Mouse (Mus musculus) stomach, embryonic 15.5 days (tissue): Measurements from ENCODE around the gene Asap3. TPM values are rescaled to one million over a fixed set of nuclear protein-coding genes. Genes with fewer than 3 reads are reported as not detected.

ENCODE experiments used
- ATAC-seq: fragments of 200-750 bp; cut with Nextera tagmentation; 2 replicates; pipeline ENCODE4 v1.8.0; 2017; ENCODE audit warnings: low read depth, moderate number of reproducible peaks, moderate TSS enrichment; ENCODE audit not compliant: insufficient read depth, low FRiP score
- H3K27ac ChIP-seq: fragments of 300-500 bp; sonication (generic); 2 replicates; pipeline ENCODE4 v1.5.1; 2015; ENCODE audit warnings: mild to moderate bottlenecking, inconsistent platforms
- H3K27me3 ChIP-seq: fragments of 300-500 bp; sonication (generic); replicated peaks from 2 replicates; pipeline ENCODE4 v1.6.1; 2015; ENCODE audit warnings: inconsistent platforms
- H3K36me3 ChIP-seq: fragments of 300-500 bp; sonication (generic); 2 replicates; pipeline ENCODE4 v1.6.1; 2015; ENCODE audit warnings: inconsistent platforms
- H3K4me1 ChIP-seq: fragments of 300-500 bp; sonication (generic); 2 replicates; pipeline ENCODE4 v1.6.1; 2015; ENCODE audit warnings: inconsistent platforms
- H3K4me2 ChIP-seq: fragments of 300-500 bp; sonication (generic); 2 replicates; pipeline ENCODE4 v1.6.1; 2015; ENCODE audit warnings: mild to moderate bottlenecking, inconsistent platforms
- H3K4me3 ChIP-seq: fragments of 300-500 bp; sonication (generic); replicated peaks from 2 replicates; pipeline ENCODE4 v1.5.1; 2015; ENCODE audit warnings: inconsistent platforms
- H3K9ac ChIP-seq: fragments of 300-500 bp; sonication (generic); 2 replicates; pipeline ENCODE4 v1.6.1; 2015; ENCODE audit warnings: inconsistent platforms
- H3K9me3 ChIP-seq: fragments of 300-500 bp; sonication (generic); 2 replicates; pipeline ENCODE4 v1.6.1; 2016; ENCODE audit warnings: inconsistent platforms
- WGBS: fragments of 180-500 bp; shearing (Covaris S2); methylation state at CpG from one replicate; pipeline ENCODE4 v1.1.7; 2015; 5-methylcytosine and 5-hydroxymethylcytosine counted together
- polyA plus RNA-seq: library from polyadenylated mRNA; unstranded; fragments of >200 nt; fragmentation: Nextera tagmentation; extraction: Ambion mirVana; gene quantifications from 2 replicates; pipeline ENCODE4 v1.2.1, GENCODE M21; 2015

The Asap3 gene
- polyA plus RNA-seq, 1 experiment from 2014 or later = 6.4 TPM

DNA sequence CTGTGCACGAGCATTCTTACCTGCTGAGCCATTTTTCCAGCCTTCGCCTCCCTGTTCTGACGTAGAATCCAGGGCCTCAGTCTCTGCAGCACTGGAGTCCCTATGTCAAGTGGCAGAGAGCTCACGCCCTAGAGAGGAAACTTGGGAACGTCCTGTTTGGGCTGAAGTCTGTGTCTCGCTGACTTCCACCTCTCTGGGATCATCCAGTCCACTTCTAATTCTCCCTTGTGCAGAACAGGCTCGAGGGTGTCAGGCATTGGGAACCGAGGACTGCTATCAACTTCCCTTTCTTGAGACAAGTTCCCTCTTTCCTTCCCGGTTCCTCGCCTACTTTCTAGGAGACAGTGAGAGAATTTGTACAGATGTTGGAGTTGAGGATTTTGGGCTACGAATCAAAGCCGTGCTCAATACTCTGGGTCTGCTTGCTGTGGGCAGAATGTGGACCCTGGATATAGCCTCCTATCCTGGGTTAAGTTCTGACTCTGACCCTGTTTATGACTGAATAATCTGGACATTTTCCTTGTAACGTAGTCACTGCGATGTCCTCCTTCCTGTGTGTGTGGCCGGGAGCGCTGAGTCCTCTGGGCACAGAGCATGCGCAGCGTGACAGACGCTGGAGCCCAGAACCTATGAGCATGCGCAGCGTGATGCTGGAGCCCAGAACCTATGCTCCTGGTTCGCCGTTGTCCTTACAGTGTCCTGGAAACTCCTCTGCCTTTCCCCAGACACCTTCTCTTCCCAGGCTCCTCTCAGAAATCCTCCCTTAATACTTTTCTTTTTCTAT lies 18.7 kb downstream of the Asap3 start:
- Histone ChIP-seq H3K9me3 (no peaks in the 10 kb centered on the region), H3K36me3 (0 out of 2 replicates have a peak, but pooled peaks cover 3% of the 10 kb centered on the region), H3K27ac (no peak overlapping the region), H3K4me3 (no peak overlapping the region), H3K4me1 (peaks cover 17% of the 10 kb centered on the region), H3K4me2 (no peak overlapping the region), H3K27me3 (no peaks in the 10 kb centered on the region), H3K9ac (no peak overlapping the region)
- no peak for ATAC-seq
- WGBS = 77% methylated on average over 23 of the region's 23 CpGs

DNA sequence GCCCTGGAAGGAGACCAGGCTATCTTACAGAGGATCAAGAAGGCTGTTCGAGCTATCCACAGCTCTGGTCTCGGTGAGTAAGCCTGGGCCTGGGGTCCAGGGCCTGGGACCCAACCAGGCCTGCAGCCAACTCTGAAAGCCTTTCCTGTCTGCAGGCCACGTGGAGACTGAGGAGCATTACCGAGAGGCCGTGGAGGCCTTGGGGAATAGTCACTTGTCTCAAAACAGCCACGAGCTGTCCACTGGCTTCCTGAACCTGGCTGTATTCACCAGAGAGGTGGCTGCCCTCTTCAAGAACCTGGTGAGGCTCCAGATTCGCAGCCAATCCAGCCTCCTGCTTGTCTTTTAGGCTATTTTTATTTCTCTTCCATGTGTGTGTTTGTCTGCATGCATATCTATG lies 21.2 kb downstream of the Asap3 start:
- H3K9me3 ChIP-seq = no peaks in the 10 kb centered on the region
- no peak overlapping the region for H3K27ac ChIP-seq
- 62% methylated on average over 7 of the region's 7 CpGs for WGBS
- ATAC-seq = no peak
- no peak overlapping the region for H3K9ac ChIP-seq
- H3K27me3 ChIP-seq = no peaks in the 10 kb centered on the region
- H3K4me2 ChIP-seq = no peak overlapping the region
- 0 out of 2 replicates have a peak, but pooled peaks cover 3% of the 10 kb centered on the region for H3K36me3 ChIP-seq
- H3K4me1 ChIP-seq = peaks cover 4% of the 10 kb centered on the region; the same call in 1 of the 2 replicates
- H3K4me3 ChIP-seq = no peak overlapping the region

DNA sequence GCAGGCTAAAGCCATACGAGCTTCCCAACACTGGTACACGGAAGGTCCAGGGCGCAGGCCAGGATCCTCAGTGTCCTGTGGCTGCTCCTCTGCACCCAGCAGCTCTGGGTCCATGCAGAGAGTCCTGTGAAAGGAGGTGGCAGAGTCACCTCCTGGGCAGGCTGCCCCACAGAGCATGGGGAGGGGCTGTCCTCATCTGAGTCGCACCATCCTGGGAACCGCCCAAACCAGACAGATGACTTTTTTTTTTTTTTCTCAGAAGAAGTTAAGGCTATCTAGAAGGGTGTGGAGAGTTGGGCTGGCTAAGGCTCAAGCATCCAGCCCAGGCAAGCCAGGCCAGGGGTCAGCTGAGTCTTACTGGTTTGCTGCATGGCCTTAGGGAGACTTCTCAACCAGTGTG lies 22.5 kb downstream of the Asap3 start:
- no peak overlapping the region for H3K4me2 ChIP-seq
- H3K4me1 ChIP-seq = peaks cover 4% of the 10 kb centered on the region; the same call in 1 of the 2 replicates
- 59% methylated on average over 5 of the region's 5 CpGs for WGBS
- H3K27me3 ChIP-seq = no peaks in the 10 kb centered on the region
- ATAC-seq = peak; percentile 40; the same call in 1 of the 2 replicates
- no peaks in the 10 kb centered on the region for H3K9me3 ChIP-seq
- H3K27ac ChIP-seq = no peak overlapping the region
- 0 out of 2 replicates have a peak, but pooled peaks cover 3% of the 10 kb centered on the region for H3K36me3 ChIP-seq
- no peak overlapping the region for H3K4me3 ChIP-seq
- H3K9ac ChIP-seq = no peak overlapping the region

DNA sequence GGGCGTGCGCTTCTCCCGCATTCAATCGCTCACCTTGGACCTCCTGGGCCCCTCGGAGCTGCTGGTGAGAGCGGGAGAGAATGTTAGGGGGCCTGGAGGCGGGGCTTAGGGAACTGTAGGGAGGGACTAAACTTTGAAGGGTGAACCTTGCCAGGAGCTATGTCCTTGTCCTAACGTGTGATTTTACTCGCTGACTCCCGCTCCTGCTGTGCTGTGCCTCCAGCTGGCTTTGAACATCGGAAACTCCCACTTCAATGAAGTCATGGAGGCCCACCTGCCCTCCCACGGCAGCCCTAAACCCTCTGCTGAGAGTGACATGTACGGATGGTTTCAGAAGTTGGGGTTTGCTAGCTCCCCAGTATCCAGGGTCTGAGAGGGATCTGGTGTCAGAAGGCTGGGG lies 32.5 kb downstream of the Asap3 start:
- H3K9me3 ChIP-seq = no peaks in the 10 kb centered on the region
- H3K36me3 ChIP-seq = no peaks in the 10 kb centered on the region
- H3K27ac ChIP-seq = no peak overlapping the region
- H3K9ac ChIP-seq = no peak overlapping the region
- 40% methylated on average over 13 of the region's 13 CpGs for WGBS
- peaks cover 6% of the 10 kb centered on the region; the same call in 1 of the 2 replicates for H3K4me1 ChIP-seq
- no peak for ATAC-seq
- no peak overlapping the region for H3K4me2 ChIP-seq
- peaks cover 7% of the 10 kb centered on the region; the same call in 1 of the 2 replicates for H3K27me3 ChIP-seq
- H3K4me3 ChIP-seq = no peak overlapping the region

DNA sequence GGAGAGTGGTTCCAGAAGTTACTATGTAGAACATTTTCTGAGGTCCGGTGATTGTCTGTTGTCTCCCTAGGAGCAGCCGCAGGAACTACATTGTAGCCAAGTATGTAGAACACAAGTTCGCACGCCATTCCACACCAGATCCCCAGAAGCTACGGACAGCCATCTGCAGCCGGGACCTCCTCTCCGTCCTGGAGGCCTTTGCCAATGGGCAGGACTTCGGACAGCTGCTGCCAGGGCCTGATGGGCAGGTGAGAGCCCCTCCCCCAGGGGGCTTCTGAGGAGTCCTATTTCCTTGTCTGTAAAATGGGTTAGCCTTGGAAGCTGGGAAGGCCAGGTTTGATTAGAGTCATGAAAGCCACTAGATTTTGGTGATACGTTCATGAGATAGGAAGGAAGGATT lies 32.9 kb downstream of the Asap3 start:
- Histone ChIP-seq H3K27ac (no peak overlapping the region), H3K36me3 (no peaks in the 10 kb centered on the region; the same call in 1 of the 2 replicates), H3K9ac (no peak overlapping the region), H3K9me3 (no peaks in the 10 kb centered on the region), H3K4me2 (no peak overlapping the region), H3K4me1 (peaks cover 6% of the 10 kb centered on the region; the same call in 1 of the 2 replicates), H3K27me3 (peaks cover 7% of the 10 kb centered on the region; the same call in 1 of the 2 replicates), H3K4me3 (no peak overlapping the region)
- 79% methylated on average over 9 of the region's 9 CpGs for WGBS
- ATAC-seq = no peak

DNA sequence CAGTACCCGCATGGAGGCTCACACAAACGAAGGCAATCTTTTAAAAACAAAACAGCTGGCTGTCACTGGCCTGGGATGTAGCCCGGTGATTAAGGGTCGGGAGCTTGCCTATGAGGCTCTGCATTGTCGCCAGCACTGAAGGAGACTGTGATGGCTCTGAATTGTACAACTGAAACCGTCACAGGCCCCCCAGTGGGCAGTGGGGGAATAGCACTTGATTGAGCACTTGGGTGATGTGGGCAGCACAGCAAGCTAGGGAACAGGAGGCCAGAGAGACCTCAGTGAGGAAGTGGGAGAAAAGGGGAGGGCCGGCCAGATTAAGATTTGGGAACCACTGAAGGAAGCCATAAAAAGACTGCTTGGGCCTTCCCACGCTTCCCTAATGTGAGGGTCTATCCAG lies 33.5 kb downstream of the Asap3 start:
- H3K9ac ChIP-seq = no peak overlapping the region
- no peaks in the 10 kb centered on the region; the same call in 1 of the 2 replicates for H3K36me3 ChIP-seq
- peaks cover 7% of the 10 kb centered on the region; the same call in 1 of the 2 replicates for H3K27me3 ChIP-seq
- H3K9me3 ChIP-seq = no peaks in the 10 kb centered on the region
- no peak overlapping the region for H3K27ac ChIP-seq
- ATAC-seq = no peak
- no peak overlapping the region for H3K4me3 ChIP-seq
- 26% methylated on average over 8 of the region's 8 CpGs for WGBS
- H3K4me1 ChIP-seq = peaks cover 6% of the 10 kb centered on the region; the same call in 1 of the 2 replicates
- H3K4me2 ChIP-seq = no peak overlapping the region

DNA sequence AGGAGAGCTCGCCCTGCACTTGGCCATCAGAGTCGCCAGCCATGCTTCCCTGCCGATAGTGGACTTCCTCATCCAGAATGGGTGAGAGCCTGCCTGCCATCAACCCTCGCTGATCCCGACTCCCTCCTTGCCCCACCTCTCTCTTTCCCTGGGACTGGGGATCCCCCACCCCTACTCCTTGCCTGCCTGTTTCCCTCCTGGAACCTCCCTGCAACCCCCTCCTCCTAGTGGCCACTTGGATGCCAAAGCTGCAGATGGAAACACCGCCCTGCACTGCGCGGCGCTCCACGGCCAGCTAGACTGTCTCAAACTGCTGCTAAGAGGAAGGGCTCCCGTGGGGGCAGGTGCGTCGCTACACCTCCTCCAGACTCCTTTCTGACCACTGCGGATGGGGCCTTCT lies 34.0 kb downstream of the Asap3 start:
- peaks cover 6% of the 10 kb centered on the region; the same call in 1 of the 2 replicates for H3K4me1 ChIP-seq
- H3K9me3 ChIP-seq = no peaks in the 10 kb centered on the region
- no peak overlapping the region for H3K4me3 ChIP-seq
- H3K27me3 ChIP-seq = peaks cover 7% of the 10 kb centered on the region; the same call in 1 of the 2 replicates
- no peak overlapping the region for H3K9ac ChIP-seq
- no peak overlapping the region for H3K27ac ChIP-seq
- 76% methylated on average over 14 of the region's 14 CpGs for WGBS
- no peak overlapping the region for H3K4me2 ChIP-seq
- H3K36me3 ChIP-seq = no peaks in the 10 kb centered on the region; the same call in 1 of the 2 replicates
- ATAC-seq = no peak

DNA sequence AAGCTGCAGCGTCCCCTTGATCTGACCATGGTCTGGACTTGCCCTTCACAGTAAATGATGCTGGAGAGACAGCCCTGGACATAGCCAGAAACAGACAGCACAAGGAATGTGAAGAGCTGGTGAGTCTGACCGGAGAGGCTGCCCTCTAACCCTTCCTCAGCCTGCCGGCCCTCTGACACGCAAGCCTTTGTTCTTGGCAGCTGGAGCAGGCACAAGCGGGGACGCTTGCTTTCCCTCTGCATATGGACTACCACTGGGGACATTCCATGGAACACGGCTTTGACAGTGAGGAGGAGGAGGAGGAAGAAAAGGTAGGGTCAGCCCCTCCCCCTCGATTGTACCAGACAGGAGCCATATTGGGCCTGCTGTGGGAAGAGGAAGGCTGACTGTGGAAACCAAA lies 34.8 kb downstream of the Asap3 start:
- H3K9me3 ChIP-seq = no peaks in the 10 kb centered on the region
- 70% methylated on average over 8 of the region's 8 CpGs for WGBS
- H3K27ac ChIP-seq = no peak overlapping the region
- peaks cover 7% of the 10 kb centered on the region; the same call in 1 of the 2 replicates for H3K27me3 ChIP-seq
- no peak overlapping the region for H3K4me2 ChIP-seq
- no peak overlapping the region for H3K9ac ChIP-seq
- no peak for ATAC-seq
- peaks cover 6% of the 10 kb centered on the region; the same call in 1 of the 2 replicates for H3K4me1 ChIP-seq
- H3K4me3 ChIP-seq = no peak overlapping the region
- no peaks in the 10 kb centered on the region; the same call in 1 of the 2 replicates for H3K36me3 ChIP-seq

DNA sequence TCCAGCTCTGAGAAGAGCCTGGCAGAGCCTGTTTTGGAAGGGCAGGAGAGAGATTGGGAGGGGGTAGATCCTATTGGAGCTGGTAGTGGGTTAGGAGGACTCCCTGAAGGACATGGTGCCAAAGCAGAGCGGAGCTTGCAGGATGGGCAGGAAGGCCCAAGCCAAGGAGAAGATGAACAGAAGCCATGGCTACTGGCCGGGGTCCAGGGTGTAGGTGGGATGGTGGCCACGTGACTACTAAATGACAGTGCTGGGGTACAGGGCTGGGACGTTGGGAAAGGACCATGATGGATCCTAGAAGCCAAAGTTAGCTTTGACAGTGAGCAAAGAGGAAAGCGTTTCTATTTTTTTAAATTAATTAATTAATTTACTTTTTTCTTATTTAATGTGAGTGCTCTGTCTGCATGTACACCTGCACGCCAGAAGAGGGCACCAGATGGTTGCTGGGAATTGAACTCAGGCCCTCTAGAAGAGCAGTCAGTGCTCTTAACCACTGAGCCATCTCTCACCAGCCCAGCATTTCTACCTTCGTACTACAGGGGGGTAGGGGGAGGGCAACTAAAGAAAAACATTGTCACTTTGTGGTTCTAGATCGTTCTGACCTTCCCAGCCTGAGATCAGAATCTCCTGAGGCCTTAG lies 36.0 kb downstream of the Asap3 start:
- Histone ChIP-seq H3K27ac (no peak overlapping the region), H3K36me3 (no peaks in the 10 kb centered on the region; the same call in 1 of the 2 replicates), H3K4me3 (no peak overlapping the region), H3K9me3 (no peaks in the 10 kb centered on the region), H3K4me2 (no peak overlapping the region), H3K27me3 (peaks cover 7% of the 10 kb centered on the region; the same call in 1 of the 2 replicates), H3K9ac (no peak overlapping the region), H3K4me1 (peaks cover 15% of the 10 kb centered on the region; the same call in 1 of the 2 replicates)
- WGBS = 48% methylated on average over 8 of the region's 8 CpGs
- no peak for ATAC-seq

DNA sequence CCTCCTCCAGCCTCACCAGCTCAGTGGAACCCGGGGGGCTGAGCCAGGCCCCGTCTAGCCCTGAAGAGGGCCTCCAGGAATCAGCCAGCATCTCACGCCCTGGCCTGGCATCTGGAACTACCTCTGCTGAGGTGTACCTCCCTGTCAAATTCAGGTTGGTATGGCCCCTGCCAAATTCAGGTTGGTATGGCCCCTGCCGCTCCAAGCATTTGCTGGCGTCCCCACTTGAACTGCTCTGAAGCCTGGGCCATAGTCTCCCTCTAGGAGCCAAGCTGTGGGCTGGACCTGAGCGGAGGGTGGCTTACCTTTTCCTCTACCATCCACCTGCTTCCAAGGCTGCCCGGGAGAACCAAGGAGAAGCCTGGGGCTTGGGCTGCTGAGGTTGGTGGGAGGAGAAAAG lies 36.6 kb downstream of the Asap3 start:
- Histone ChIP-seq H3K9ac (no peak overlapping the region), H3K4me3 (no peak overlapping the region), H3K4me1 (peaks cover 21% of the 10 kb centered on the region), H3K9me3 (no peaks in the 10 kb centered on the region), H3K36me3 (no peaks in the 10 kb centered on the region; the same call in 1 of the 2 replicates), H3K27ac (no peak overlapping the region), H3K27me3 (peaks cover 9% of the 10 kb centered on the region; the same call in 1 of the 2 replicates), H3K4me2 (no peak overlapping the region)
- ATAC-seq = no peak
- 77% methylated on average over 7 of the region's 7 CpGs for WGBS

DNA sequence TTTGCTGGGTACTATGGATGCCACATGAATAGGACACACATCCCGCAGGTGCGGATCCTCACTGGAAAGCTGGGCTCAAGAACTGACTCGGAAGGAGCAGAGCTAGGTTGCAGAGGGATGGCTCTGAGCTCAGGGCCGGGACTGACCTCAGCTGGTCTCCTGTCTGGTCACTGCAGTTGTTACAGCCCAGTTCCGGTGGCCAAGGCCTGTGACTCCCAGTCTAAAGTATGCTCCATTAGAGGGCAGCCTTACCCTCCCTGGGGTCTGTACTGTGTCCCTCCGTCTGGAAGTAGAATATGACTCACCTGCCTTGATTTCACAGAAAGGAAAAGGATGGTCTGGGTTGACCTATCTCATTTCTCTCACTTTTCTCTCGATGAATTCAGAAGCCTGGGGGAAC lies 38.0 kb downstream of the Asap3 start:
- H3K27ac ChIP-seq = no peak overlapping the region
- H3K27me3 ChIP-seq = peaks cover 16% of the 10 kb centered on the region
- peaks cover 30% of the 10 kb centered on the region for H3K4me1 ChIP-seq
- H3K9me3 ChIP-seq = no peaks in the 10 kb centered on the region
- no peak overlapping the region for H3K4me2 ChIP-seq
- no peak for ATAC-seq
- H3K36me3 ChIP-seq = no peaks in the 10 kb centered on the region; the same call in 1 of the 2 replicates
- WGBS = 72% methylated on average over 7 of the region's 7 CpGs
- H3K9ac ChIP-seq = no peak overlapping the region
- H3K4me3 ChIP-seq = no peak overlapping the region

DNA sequence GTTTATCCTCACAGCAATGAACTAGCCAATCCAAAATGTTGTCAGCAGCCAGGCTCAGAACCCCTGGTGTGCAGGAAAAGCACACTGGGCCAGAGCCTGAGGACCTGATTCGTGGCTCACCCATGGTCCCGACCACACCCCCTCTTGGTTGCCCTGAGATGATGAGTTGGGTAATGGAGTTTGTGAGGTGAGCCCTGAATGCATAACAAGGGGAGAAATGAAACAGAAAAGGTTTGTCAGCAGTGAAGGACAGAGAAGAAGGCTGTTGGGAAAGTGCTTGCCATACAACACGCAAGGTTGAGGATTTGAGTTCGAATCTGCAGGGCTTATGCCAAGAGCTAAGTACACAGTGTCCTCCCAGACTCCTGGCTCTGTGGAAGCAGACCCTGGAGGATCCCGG lies 39.5 kb downstream of the Asap3 start:
- H3K9me3 ChIP-seq = no peaks in the 10 kb centered on the region
- H3K9ac ChIP-seq = no peak overlapping the region
- peaks cover 25% of the 10 kb centered on the region for H3K27me3 ChIP-seq
- no peak overlapping the region for H3K4me2 ChIP-seq
- no peak overlapping the region for H3K27ac ChIP-seq
- 63% methylated on average over 5 of the region's 5 CpGs for WGBS
- no peak overlapping the region for H3K4me3 ChIP-seq
- no peaks in the 10 kb centered on the region; the same call in 1 of the 2 replicates for H3K36me3 ChIP-seq
- peaks cover 42% of the 10 kb centered on the region for H3K4me1 ChIP-seq
- no peak for ATAC-seq
